Mouse (Mus musculus) adipocyte (in vitro differentiated cells): ENCODE results near the gene Tmem161b.
"Not testable (repeated sequence)": the region's sequence is repeated elsewhere in the genome, so short reads cannot be mapped to it uniquely, and the experiment has no call there.

Experiments
- DNase-seq: peaks from one replicate; pipeline ENCODE4 v3.0.0-alpha.2; 2016; ENCODE audit warnings: low spot score

The Tmem161b gene

GRCm38 (mm10) chr13:84221820-84222681 is at the start of gene Tmem161b:
Gene Tmem161b, plus strand, starts transcription at chr13:84222296.
- DNase-seq: peak; percentile 93

GRCm38 (mm10) chr13:84185835-84186234 is 36.3 kb upstream of the Tmem161b start:
- not testable (repeated sequence) for DNase-seq

GRCm38 (mm10) chr13:84192723-84193122 is 29.4 kb upstream of the Tmem161b start:
- DNase-seq: peak; percentile 41

GRCm38 (mm10) chr13:84222682-84222992 is 541 bp downstream of the Tmem161b start:
- no peak for DNase-seq

GRCm38 (mm10) chr13:84223018-84223417 is 922 bp downstream of the Tmem161b start:
- DNase-seq: no peak

- DNase-seq: no peak
Measured at GRCm38 (mm10) chr13:84234019-84234418, 11.9 kb downstream of the Tmem161b start.

- DNase-seq: no peak
Measured at GRCm38 (mm10) chr13:84236768-84237167, 14.7 kb downstream of the Tmem161b start.

GRCm38 (mm10) chr13:84238184-84238583 is 16.1 kb downstream of the Tmem161b start:
- no peak for DNase-seq

- no peak for DNase-seq
Measured at GRCm38 (mm10) chr13:84248065-84248464, 26.0 kb downstream of the Tmem161b start.

- DNase-seq: no peak
Measured at GRCm38 (mm10) chr13:84251295-84251694, 29.2 kb downstream of the Tmem161b start.

- DNase-seq: no peak
Measured at GRCm38 (mm10) chr13:84255047-84255446, 33.0 kb downstream of the Tmem161b start.

- DNase-seq: not testable (repeated sequence)
Measured at GRCm38 (mm10) chr13:84264418-84264817, 42.3 kb downstream of the Tmem161b start.

- DNase-seq: no peak
Measured at GRCm38 (mm10) chr13:84276246-84276645, 54.1 kb downstream of the Tmem161b start.

- no peak for DNase-seq
Measured at GRCm38 (mm10) chr13:84280352-84280751, 58.3 kb downstream of the Tmem161b start.

GRCm38 (mm10) chr13:84282966-84283365 is 60.9 kb downstream of the Tmem161b start:
- no peak for DNase-seq

- DNase-seq: no peak
Measured at GRCm38 (mm10) chr13:84284764-84285558, 62.9 kb downstream of the Tmem161b start.

- no peak for DNase-seq
Measured at GRCm38 (mm10) chr13:84285559-84285945, 63.5 kb downstream of the Tmem161b start.

- DNase-seq: no peak
Measured at GRCm38 (mm10) chr13:84299445-84300053, 77.5 kb downstream of the Tmem161b start.

- no peak for DNase-seq
Measured at GRCm38 (mm10) chr13:84343272-84343671, 121.2 kb downstream of the Tmem161b start.

- DNase-seq: no peak
Measured at GRCm38 (mm10) chr13:84343691-84344495, 121.8 kb downstream of the Tmem161b start.

- no peak for DNase-seq
Measured at GRCm38 (mm10) chr13:84344711-84345110, 122.6 kb downstream of the Tmem161b start.

- DNase-seq: no peak
Measured at GRCm38 (mm10) chr13:84345114-84345513, 123.0 kb downstream of the Tmem161b start.
